9 mouse cellular contexts compared by ENCODE assay signal in genomic region chr17:49029556-49030268, GRCm38 (mm10).
DNase-seq lines count a peak whose midpoint lies in the region; ATAC-seq lines count a peak whose summit lies in the region.
"Had no signal": no experiment of that assay in that cellular context is flagged by ENCODE, and none has a peak within 500 bp of the region (broad histone marks: within the 10 kb centered on the region; RNA-seq: fewer than 3 reads in every experiment).

No protein-coding gene starts in this region.

- H3K27ac ChIP-seq in heart, embryonic 14.5 days (replicated peaks in 1 of 2; ENCODE audit: control insufficient read depth in 1 of 2, insufficient read depth in 1 of 2, low read depth in 2 of 2, low read length in 2 of 2), result no peak overlapping the region
- 0 out of 2 replicates have a peak overlapping the region, but pooled peaks have one; percentile 33 for H3K27ac ChIP-seq in kidney, embryonic 15.5 days
- no peak overlapping the region for H3K27ac ChIP-seq in liver, embryonic 16.5 days (ENCODE audit: low read length)

- peak; percentile 33; the same call in 1 of the 2 replicates for ATAC-seq in heart, embryonic 14.5 days (ENCODE audit: insufficient number of reproducible peaks, insufficient read depth, low FRiP score, low read depth)
- ATAC-seq in kidney, embryonic 15.5 days (replicated peaks; ENCODE audit: low FRiP score), result peak; percentile 89
- ATAC-seq in liver, embryonic 16.5 days (ENCODE audit: low read depth), result peak; percentile 71
- ATAC-seq in neutrophil, adult 5-6 weeks (ENCODE audit: extremely low read depth, insufficient number of reproducible peaks, low FRiP score, poor library complexity, severe bottlenecking), result peak; percentile 36; the same call in 1 of the 2 replicates

- H3K9ac ChIP-seq in heart, embryonic 14.5 days (ENCODE audit: low read length), result no peak overlapping the region
- H3K9ac ChIP-seq in kidney, embryonic 15.5 days, result no peak overlapping the region
- no peak overlapping the region for H3K9ac ChIP-seq in liver, embryonic 16.5 days (ENCODE audit: low read depth, low read length)

- DNase-seq in gastrocnemius, postnatal 10 days, result peak; percentile 23
- DNase-seq in gastrocnemius, postnatal 25 days, result no peak
- peak; percentile 37 for DNase-seq in embryo, embryonic 10 days (ENCODE audit: low spot score)
- peak; percentile 62 to 76 for DNase-seq in thymus, postnatal 36 days

- no peak overlapping the region for H3K4me3 ChIP-seq in heart, embryonic 14.5 days (ENCODE audit: control insufficient read depth in 1 of 2, insufficient read depth in 1 of 2, low read depth in 1 of 2, low read length in 2 of 2)
- no peak overlapping the region for H3K4me3 ChIP-seq in kidney, embryonic 15.5 days (replicated peaks)
- no peak overlapping the region for H3K4me3 ChIP-seq in liver, embryonic 16.5 days (ENCODE audit: low read depth, low read length)

- H3K4me2 ChIP-seq in heart, embryonic 14.5 days (ENCODE audit: low read length), result no peak overlapping the region
- H3K4me2 ChIP-seq in kidney, embryonic 15.5 days, result 0 out of 2 replicates have a peak overlapping the region, but pooled peaks have one; percentile 8
- H3K4me2 ChIP-seq in liver, embryonic 16.5 days (ENCODE audit: low read depth, low read length), result 0 out of 2 replicates have a peak overlapping the region, but pooled peaks have one; percentile 3

- H3K27me3 ChIP-seq in heart, embryonic 14.5 days (ENCODE audit: control insufficient read depth, insufficient read depth, low read length), result peaks cover 13% of the 10 kb centered on the region; the same call in 1 of the 2 replicates
- H3K27me3 ChIP-seq in kidney, embryonic 15.5 days, result no peaks in the 10 kb centered on the region
- no peaks in the 10 kb centered on the region for H3K27me3 ChIP-seq in liver, embryonic 16.5 days (ENCODE audit: control insufficient read depth, insufficient read depth, low read depth, low read length)

- no peaks in the 10 kb centered on the region for H3K9me3 ChIP-seq in heart, embryonic 14.5 days (ENCODE audit: control insufficient read depth, low read length)
- no peaks in the 10 kb centered on the region for H3K9me3 ChIP-seq in kidney, embryonic 15.5 days (replicated peaks)
- H3K9me3 ChIP-seq in liver, embryonic 16.5 days (replicated peaks; ENCODE audit: control insufficient read depth, low read length), result no peaks in the 10 kb centered on the region

- H3K36me3 ChIP-seq in heart, embryonic 14.5 days (ENCODE audit: control insufficient read depth, insufficient read depth, low read length), result no peaks in the 10 kb centered on the region
- H3K36me3 ChIP-seq in kidney, embryonic 15.5 days, result no peaks in the 10 kb centered on the region
- H3K36me3 ChIP-seq in liver, embryonic 16.5 days (ENCODE audit: control insufficient read depth, insufficient read depth), result no peaks in the 10 kb centered on the region
- H3K36me3 ChIP-seq: G1E had no signal

- WGBS in heart, embryonic 14.5 days, result 31% methylated on average over 11 of the region's 11 CpGs
- 37% methylated on average over 11 of the region's 11 CpGs for WGBS in kidney, embryonic 15.5 days
- WGBS in liver, embryonic 16.5 days (ENCODE audit: insufficient replicate concordance), result 17% methylated on average over 11 of the region's 11 CpGs

- H3K4me1 ChIP-seq in heart, embryonic 14.5 days (ENCODE audit: control insufficient read depth in 2 of 2, insufficient read depth in 2 of 2, low read length in 2 of 2), result peaks cover 2 to 4% of the 10 kb centered on the region in 2 experiments; a peak in 2 of 4 replicates
- peaks cover 34% of the 10 kb centered on the region for H3K4me1 ChIP-seq in kidney, embryonic 15.5 days
- H3K4me1 ChIP-seq in liver, embryonic 16.5 days (ENCODE audit: control insufficient read depth, low read depth, low read length), result no peaks in the 10 kb centered on the region

Comparison
In these comparisons a context has a peak if more than half of its experiments do, and no peak if none do; other contexts are left out.
1. ATAC-seq: peak in every context shown above with its lines; median percentile 89 in kidney, embryonic 15.5 days; 71 in liver, embryonic 16.5 days; 36 in neutrophil, adult 5-6 weeks; 33 in heart, embryonic 14.5 days.